Mouse (Mus musculus): Measurements from ENCODE around the gene Serp2.

GRCm38 (mm10) chr14:76599706-76600105 lies 43.0 kb upstream of the Serp2 start:
- TF ChIP-seq ZNF384 (IDR thresholded peaks at IDR 0.05; ENCODE audit: low read depth, low read length) = no peak
- TF ChIP-seq MAFK (IDR thresholded peaks at IDR 0.05; ENCODE audit: insufficient read depth, low read depth, low read length) = no peak
- TF ChIP-seq CHD2 (IDR thresholded peaks at IDR 0.05; ENCODE audit: low read depth, low read length) = no peak
- no peak for TF ChIP-seq ZC3H11A (IDR thresholded peaks at IDR 0.05; ENCODE audit: borderline replicate concordance, low read depth, low read length)

Measured in ES-E14 (cell line).